Mouse (Mus musculus) lung, postnatal 0 days (tissue): ENCODE results near the gene Chmp5.
A peak's percentile ranks its signal among the peaks of the same experiment; 100 is the strongest.

Experiments
- CTCF ChIP-seq: IDR thresholded peaks from 2 replicates; pipeline ENCODE4 v1.5.1; 2016; ENCODE audit warnings: antibody characterized with exemption, mild to moderate bottlenecking
- EP300 ChIP-seq: IDR thresholded peaks from 2 replicates; pipeline ENCODE4 v1.6.1; 2016; ENCODE audit warnings: antibody characterized with exemption, mild to moderate bottlenecking, control low read depth

GRCm38 (mm10) chr4:40916592-40917155, 31.5 kb upstream of the Chmp5 start:
- TF ChIP-seq CTCF (peak; percentile 14; the same call in 1 of the 2 replicates), EP300 (no peak)
